Mouse (Mus musculus): ENCODE measurements around the gene Gm44973. TPM values are rescaled to one million over a fixed set of nuclear protein-coding genes. Genes with fewer than 3 reads are reported as not detected.

Gene Gm44973
- polyA plus RNA-seq, 1 experiment from 2014 or later, result 1.2 TPM

GRCm38 (mm10) chr7:5057381-5057780 is 42.1 kb downstream of the Gm44973 start:
- Histone ChIP-seq H3K36me3 (no peaks in the 10 kb centered on the region), H3K27me3 (peaks cover 64% of the 10 kb centered on the region), H3K4me3 (peak overlapping the region; percentile 45), H3K9me3 (no peaks in the 10 kb centered on the region), H3K9ac (no peak overlapping the region), H3K4me1 (peaks cover 35% of the 10 kb centered on the region), H3K4me2 (peak overlapping the region; percentile 74), H3K27ac (no peak overlapping the region)
- ATAC-seq (ENCODE audit: borderline replicate concordance, extremely low read depth, low FRiP score, low TSS enrichment), result no peak
- 25% methylated on average over 8 of the region's 8 CpGs for WGBS

GRCm38 (mm10) chr7:5057804-5058203 is 42.5 kb downstream of the Gm44973 start:
- H3K4me3 ChIP-seq, result no peak overlapping the region
- no peak overlapping the region for H3K27ac ChIP-seq
- H3K4me2 ChIP-seq, result no peak overlapping the region
- no peaks in the 10 kb centered on the region for H3K36me3 ChIP-seq
- peaks cover 60% of the 10 kb centered on the region for H3K27me3 ChIP-seq
- WGBS, result 40% methylated on average over 11 of the region's 11 CpGs
- ATAC-seq (ENCODE audit: borderline replicate concordance, extremely low read depth, low FRiP score, low TSS enrichment), result no peak
- peaks cover 31% of the 10 kb centered on the region for H3K4me1 ChIP-seq
- H3K9me3 ChIP-seq, result no peaks in the 10 kb centered on the region
- no peak overlapping the region for H3K9ac ChIP-seq

- no peak for ATAC-seq (ENCODE audit: borderline replicate concordance, extremely low read depth, low FRiP score, low TSS enrichment)
- Histone ChIP-seq H3K4me1 (peaks cover 29% of the 10 kb centered on the region), H3K4me2 (no peak overlapping the region), H3K9ac (no peak overlapping the region), H3K4me3 (no peak overlapping the region), H3K36me3 (no peaks in the 10 kb centered on the region), H3K27me3 (peaks cover 51% of the 10 kb centered on the region), H3K27ac (no peak overlapping the region), H3K9me3 (no peaks in the 10 kb centered on the region)
- 84% methylated on average over 1 of the region's 1 CpGs for WGBS
These were observed 43.3 kb downstream of the Gm44973 start for GRCm38 (mm10) chr7:5058631-5059030.

GRCm38 (mm10) chr7:5059421-5059820 is 44.1 kb downstream of the Gm44973 start:
- 88% methylated on average over 12 of the region's 12 CpGs for WGBS
- H3K4me2 ChIP-seq, result no peak overlapping the region
- peaks cover 32% of the 10 kb centered on the region for H3K4me1 ChIP-seq
- peak overlapping the region; percentile 58; the same call in 1 of the 2 replicates for H3K4me3 ChIP-seq
- no peaks in the 10 kb centered on the region for H3K9me3 ChIP-seq
- ATAC-seq (ENCODE audit: borderline replicate concordance, extremely low read depth, low FRiP score, low TSS enrichment), result no peak
- H3K36me3 ChIP-seq, result no peaks in the 10 kb centered on the region
- H3K27ac ChIP-seq, result no peak overlapping the region
- peaks cover 44% of the 10 kb centered on the region for H3K27me3 ChIP-seq
- no peak overlapping the region for H3K9ac ChIP-seq

DNA sequence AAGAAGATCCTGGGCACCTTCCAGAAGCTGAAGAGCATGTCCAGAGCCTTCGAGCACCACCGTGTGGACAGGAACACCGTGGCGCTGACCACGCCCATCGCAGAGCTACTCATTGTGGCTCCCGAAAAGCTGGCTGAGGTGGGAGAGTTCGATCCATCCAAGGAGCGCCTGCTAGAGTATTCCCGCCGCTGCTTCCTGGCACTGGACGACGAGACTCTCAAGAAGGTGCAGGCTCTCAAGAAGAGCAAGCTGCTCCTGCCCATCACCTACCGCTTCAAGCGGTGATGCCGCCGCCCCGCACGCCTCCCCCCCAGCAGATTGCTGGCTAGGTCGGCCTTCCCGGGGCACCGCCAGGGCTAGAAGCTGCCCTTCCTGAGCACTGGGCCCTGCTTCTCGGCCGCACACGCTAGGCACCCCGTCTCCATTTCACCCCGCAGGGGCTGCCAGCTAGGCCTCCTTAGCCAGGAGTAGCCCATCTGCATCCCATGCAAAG is 45.0 kb downstream of the Gm44973 start:
- 2% methylated on average over 27 of the region's 27 CpGs for WGBS
- H3K27ac ChIP-seq, result peak overlapping the region; percentile 100
- H3K9ac ChIP-seq, result peak overlapping the region; percentile 92
- no peaks in the 10 kb centered on the region; the same call in 1 of the 2 replicates for H3K36me3 ChIP-seq
- H3K9me3 ChIP-seq, result no peaks in the 10 kb centered on the region
- peaks cover 36% of the 10 kb centered on the region for H3K4me1 ChIP-seq
- H3K4me2 ChIP-seq, result peak overlapping the region; percentile 95
- ATAC-seq (ENCODE audit: borderline replicate concordance, extremely low read depth, low FRiP score, low TSS enrichment), result peak; percentile 5; the same call in 1 of the 2 replicates
- H3K4me3 ChIP-seq, result peak overlapping the region; percentile 58
- H3K27me3 ChIP-seq, result peaks cover 35% of the 10 kb centered on the region

DNA sequence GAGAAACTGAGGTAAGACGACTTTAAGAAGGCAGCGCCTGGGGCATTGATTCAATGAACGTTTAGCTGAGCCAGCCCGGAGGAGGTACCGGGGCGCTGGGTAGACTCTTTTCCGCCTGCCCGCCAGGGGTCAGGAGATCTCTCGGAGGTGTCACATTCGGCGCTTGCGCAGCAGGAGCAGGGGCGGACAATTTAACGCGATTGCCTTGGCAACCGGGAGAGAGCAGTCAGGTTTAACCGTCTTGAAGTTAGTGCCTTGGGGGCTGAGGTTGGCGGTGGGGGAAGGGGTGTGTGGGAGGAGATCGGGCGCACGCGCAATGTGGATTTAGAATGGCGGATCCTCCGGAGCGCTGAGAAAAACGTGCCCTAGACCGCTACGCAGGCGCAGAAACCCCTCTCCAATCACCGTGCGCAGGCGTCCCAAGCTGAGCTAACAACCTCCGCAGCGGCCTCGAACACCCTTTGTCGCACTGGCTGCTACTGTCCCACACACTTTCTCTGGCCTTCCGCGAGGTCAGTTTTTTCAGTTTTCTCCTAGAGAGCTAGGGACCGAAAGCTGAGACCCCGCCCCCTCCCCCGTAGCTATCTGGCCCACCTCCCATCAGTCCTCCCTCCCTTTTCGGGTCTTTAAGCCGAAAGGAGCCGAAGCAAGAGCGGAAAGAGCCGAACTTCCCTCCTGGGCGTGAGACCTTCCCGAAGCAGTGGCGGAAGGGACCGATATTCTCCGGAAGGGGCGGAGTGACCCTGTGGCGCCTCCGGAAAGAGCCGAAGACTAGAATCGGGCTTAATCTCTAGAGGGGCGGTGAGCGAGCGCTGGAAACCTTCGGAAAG is 45.9 kb downstream of the Gm44973 start:
- Histone ChIP-seq H3K4me3 (peak overlapping the region; percentile 58), H3K9ac (peak overlapping the region; percentile 92), H3K9me3 (no peaks in the 10 kb centered on the region), H3K27me3 (peaks cover 26% of the 10 kb centered on the region), H3K4me1 (peaks cover 45% of the 10 kb centered on the region), H3K27ac (peak overlapping the region; percentile 100), H3K4me2 (peak overlapping the region; percentile 95), H3K36me3 (peaks cover 5% of the 10 kb centered on the region; the same call in 1 of the 2 replicates)
- WGBS, result under 1% methylated on average over 60 of the region's 60 CpGs
- ATAC-seq (ENCODE audit: borderline replicate concordance, extremely low read depth, low FRiP score, low TSS enrichment), result peak; percentile 90

DNA sequence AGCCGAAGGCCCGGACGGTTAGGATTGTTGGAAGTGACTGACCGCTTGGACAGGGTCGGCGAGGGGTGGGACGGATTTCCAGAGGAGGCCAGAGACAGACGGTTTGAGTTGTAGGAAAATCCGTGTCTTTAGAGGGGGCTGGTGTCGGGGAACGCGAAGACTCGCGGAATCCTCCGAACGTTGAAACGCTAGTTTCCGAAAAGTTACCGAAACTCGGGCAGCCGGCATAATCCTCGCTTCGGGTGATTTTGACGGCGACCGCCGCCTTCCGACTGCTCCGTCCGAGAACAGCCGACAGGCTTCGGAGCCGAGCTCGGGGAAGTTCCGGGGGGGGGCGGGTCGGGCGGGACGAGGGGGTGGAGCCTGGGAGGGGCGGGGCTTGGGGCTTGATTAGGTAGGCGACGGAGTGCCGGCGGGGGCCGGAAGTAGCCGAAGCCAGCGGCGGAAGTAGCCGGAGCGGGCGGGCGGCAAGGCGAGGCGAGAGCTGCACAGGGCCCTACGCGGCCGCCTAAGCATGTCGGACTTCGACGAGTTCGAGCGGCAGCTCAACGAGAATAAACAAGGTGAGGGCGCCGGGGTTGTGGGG is 46.6 kb downstream of the Gm44973 start, which contains the start of gene U2af2:
Gene U2af2 (plus strand): TSS at position 370 of the 586 bp plus-strand sequence.
- Histone ChIP-seq H3K27ac (peak within 1 kb of the TSS; percentile 100), H3K36me3 (peaks cover 10% of the 10 kb centered on the region), H3K9ac (peak within 1 kb of the TSS; percentile 92), H3K4me3 (peak within 1 kb of the TSS; percentile 58), H3K4me1 (peaks cover 42% of the 10 kb centered on the region), H3K27me3 (peaks cover 19% of the 10 kb centered on the region), H3K9me3 (no peaks in the 10 kb centered on the region), H3K4me2 (peak within 1 kb of the TSS; percentile 95)
- under 1% methylated on average over 65 of the region's 65 CpGs for WGBS
- peak; percentile 85 for ATAC-seq (ENCODE audit: borderline replicate concordance, extremely low read depth, low FRiP score, low TSS enrichment)

DNA sequence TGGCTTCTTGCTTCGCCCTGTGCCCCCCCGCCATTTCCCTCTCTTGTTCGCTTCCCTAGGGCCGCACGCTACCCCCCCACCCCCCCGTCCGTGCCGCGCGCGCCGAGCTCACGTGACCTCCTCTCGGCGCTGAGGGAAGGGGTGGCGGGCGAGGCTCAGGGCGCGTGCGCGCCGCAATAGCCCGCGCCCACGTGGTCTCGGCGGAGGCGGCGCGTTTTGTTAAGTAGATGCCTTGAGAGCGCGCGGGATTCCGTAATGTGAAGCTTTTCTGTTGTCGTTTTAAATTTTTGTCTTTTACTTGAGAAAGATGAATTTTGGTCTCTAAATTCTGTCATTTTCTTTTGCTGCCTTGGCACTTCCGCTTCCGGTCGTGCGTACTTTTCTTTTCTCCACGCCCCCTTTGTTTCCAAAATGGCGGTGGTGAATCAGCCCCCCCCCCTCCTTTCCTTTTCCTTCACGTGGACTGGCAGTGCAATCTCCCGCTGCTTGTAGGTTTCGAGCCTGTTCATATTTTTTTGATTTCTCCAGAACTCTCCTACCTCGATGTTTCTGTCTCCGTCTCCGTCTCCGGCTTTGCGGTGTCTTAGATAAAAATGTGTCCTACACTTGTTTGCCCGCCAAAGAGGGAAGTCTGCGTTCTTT is 47.2 kb downstream of the Gm44973 start:
- Histone ChIP-seq H3K27ac (peak overlapping the region; percentile 100), H3K9me3 (no peaks in the 10 kb centered on the region), H3K4me1 (peaks cover 40% of the 10 kb centered on the region), H3K27me3 (peaks cover 13% of the 10 kb centered on the region), H3K4me3 (peak overlapping the region; percentile 58), H3K4me2 (peak overlapping the region; percentile 95), H3K36me3 (peaks cover 17% of the 10 kb centered on the region), H3K9ac (peak overlapping the region; percentile 47)
- ATAC-seq (ENCODE audit: borderline replicate concordance, extremely low read depth, low FRiP score, low TSS enrichment), result peak; percentile 69
- WGBS, result 0% methylated on average over 51 of the region's 51 CpGs

- no peak for ATAC-seq (ENCODE audit: borderline replicate concordance, extremely low read depth, low FRiP score, low TSS enrichment)
- Histone ChIP-seq H3K4me2 (peak overlapping the region; percentile 95; the same call in 1 of the 2 replicates), H3K4me3 (0 out of 2 replicates have a peak overlapping the region, but pooled peaks have one; percentile 58), H3K27ac (no peak overlapping the region), H3K9me3 (no peaks in the 10 kb centered on the region), H3K9ac (no peak overlapping the region), H3K36me3 (peaks cover 41% of the 10 kb centered on the region), H3K4me1 (peaks cover 37% of the 10 kb centered on the region), H3K27me3 (no peaks in the 10 kb centered on the region)
- 89% methylated on average over 6 of the region's 6 CpGs for WGBS
These were observed 49.6 kb downstream of the Gm44973 start for GRCm38 (mm10) chr7:5064886-5065285.

- 69% methylated on average over 1 of the region's 1 CpGs for WGBS
- H3K27ac ChIP-seq, result no peak overlapping the region
- no peak overlapping the region for H3K4me3 ChIP-seq
- no peak overlapping the region for H3K9ac ChIP-seq
- H3K36me3 ChIP-seq, result peaks cover 96% of the 10 kb centered on the region
- H3K4me1 ChIP-seq, result no peaks in the 10 kb centered on the region
- no peaks in the 10 kb centered on the region for H3K9me3 ChIP-seq
- no peak overlapping the region for H3K4me2 ChIP-seq
- no peaks in the 10 kb centered on the region for H3K27me3 ChIP-seq
- ATAC-seq (ENCODE audit: borderline replicate concordance, extremely low read depth, low FRiP score, low TSS enrichment), result no peak
These were observed 58.3 kb downstream of the Gm44973 start for GRCm38 (mm10) chr7:5073586-5073985.

GRCm38 (mm10) chr7:5074984-5075383 is 59.7 kb downstream of the Gm44973 start:
- 90% methylated on average over 5 of the region's 5 CpGs for WGBS
- Histone ChIP-seq H3K27me3 (no peaks in the 10 kb centered on the region), H3K4me3 (no peak overlapping the region), H3K36me3 (peaks cover 87% of the 10 kb centered on the region), H3K4me2 (no peak overlapping the region), H3K9me3 (no peaks in the 10 kb centered on the region), H3K9ac (no peak overlapping the region), H3K4me1 (no peaks in the 10 kb centered on the region), H3K27ac (no peak overlapping the region)
- ATAC-seq (ENCODE audit: borderline replicate concordance, extremely low read depth, low FRiP score, low TSS enrichment), result no peak
